In genomic region chr5:52051383-52052071, GRCm38 (mm10) we compare ENCODE assay signal across 10 mouse cellular contexts.
DNase-seq lines count a peak whose midpoint lies in the region; ATAC-seq lines count a peak whose summit lies in the region.
"Had no signal": no experiment of that assay in that cellular context is flagged by ENCODE, and none has a peak within 500 bp of the region (broad histone marks: within the 10 kb centered on the region; RNA-seq: fewer than 3 reads in every experiment).

No protein-coding gene starts in this region.

- peak overlapping the region; percentile 35; the same call in 1 of the 2 replicates for H3K27ac ChIP-seq in hindbrain, embryonic 12.5 days
- H3K27ac ChIP-seq in hindbrain, embryonic 10.5 days = no peak overlapping the region
- peak overlapping the region; percentile 86 for H3K27ac ChIP-seq in heart, embryonic 15.5 days
- H3K27ac ChIP-seq: embryonic facial prominence, embryonic 13.5 days; limb, embryonic 12.5 days had no signal

- no peaks in the 10 kb centered on the region for H3K36me3 ChIP-seq in hindbrain, embryonic 12.5 days
- no peaks in the 10 kb centered on the region for H3K36me3 ChIP-seq in hindbrain, embryonic 10.5 days
- no peaks in the 10 kb centered on the region for H3K36me3 ChIP-seq in heart, embryonic 15.5 days
- H3K36me3 ChIP-seq: embryonic facial prominence, embryonic 13.5 days; limb, embryonic 12.5 days had no signal

- intact Hi-C loops in left cerebral cortex, postnatal 4 days (cut with DNase I) = loop anchor here (5.0 kb wide), 1 partner anchor 606 kb away; no protein-coding TSS in a partner anchor

- WGBS in hindbrain, embryonic 12.5 days = 50% methylated on average over 10 of the region's 10 CpGs
- WGBS in hindbrain, embryonic 10.5 days = 64% methylated on average over 10 of the region's 10 CpGs
- 22% methylated on average over 10 of the region's 10 CpGs for WGBS in heart, embryonic 15.5 days

- H3K4me2 ChIP-seq in hindbrain, embryonic 12.5 days (replicated peaks) = no peak overlapping the region
- H3K4me2 ChIP-seq in heart, embryonic 15.5 days = peak overlapping the region; percentile 33
- H3K4me2 ChIP-seq: embryonic facial prominence, embryonic 13.5 days; limb, embryonic 12.5 days had no signal

- no peaks in the 10 kb centered on the region for H3K4me1 ChIP-seq in hindbrain, embryonic 12.5 days
- H3K4me1 ChIP-seq in hindbrain, embryonic 10.5 days (replicated peaks) = no peaks in the 10 kb centered on the region
- peaks cover 18% of the 10 kb centered on the region for H3K4me1 ChIP-seq in heart, embryonic 15.5 days (replicated peaks)
- H3K4me1 ChIP-seq: limb, embryonic 12.5 days had no signal

- no peaks in the 10 kb centered on the region for H3K27me3 ChIP-seq in hindbrain, embryonic 12.5 days
- no peaks in the 10 kb centered on the region for H3K27me3 ChIP-seq in hindbrain, embryonic 10.5 days (ENCODE audit: insufficient read depth, poor library complexity, severe bottlenecking)
- no peaks in the 10 kb centered on the region for H3K27me3 ChIP-seq in heart, embryonic 15.5 days
- H3K27me3 ChIP-seq: embryonic facial prominence, embryonic 13.5 days; limb, embryonic 12.5 days had no signal

- H3K9ac ChIP-seq in hindbrain, embryonic 12.5 days = no peak overlapping the region
- no peak overlapping the region for H3K9ac ChIP-seq in heart, embryonic 15.5 days
- H3K9ac ChIP-seq: embryonic facial prominence, embryonic 13.5 days; limb, embryonic 12.5 days had no signal

- no peak for DNase-seq in hindbrain, embryonic 10.5 days (ENCODE audit: low spot score)
- peak; percentile 51 for DNase-seq in cerebellum, adult 11-12 months
- peak; percentile 39 for DNase-seq in left cerebral cortex, postnatal 4 days
- no peak for DNase-seq in thymus, postnatal 0 days (ENCODE audit: low spot score)
- no peak for DNase-seq in embryo, embryonic 11 days
- no peak for DNase-seq in urinary bladder, adult 2 months (ENCODE audit: low spot score)

- ATAC-seq in hindbrain, embryonic 12.5 days (ENCODE audit: low FRiP score) = peak; percentile 68
- peak; percentile 86 for ATAC-seq in heart, embryonic 15.5 days (replicated peaks; ENCODE audit: insufficient number of reproducible peaks, insufficient read depth, low FRiP score, low read depth)

- no peaks in the 10 kb centered on the region for H3K9me3 ChIP-seq in hindbrain, embryonic 12.5 days (replicated peaks)
- H3K9me3 ChIP-seq in hindbrain, embryonic 10.5 days = no peaks in the 10 kb centered on the region
- H3K9me3 ChIP-seq in heart, embryonic 15.5 days (replicated peaks) = no peaks in the 10 kb centered on the region
- H3K9me3 ChIP-seq: embryonic facial prominence, embryonic 13.5 days; limb, embryonic 12.5 days had no signal

- H3K4me3 ChIP-seq in hindbrain, embryonic 12.5 days = no peak overlapping the region
- H3K4me3 ChIP-seq in hindbrain, embryonic 10.5 days = no peak overlapping the region
- H3K4me3 ChIP-seq in heart, embryonic 15.5 days = no peak overlapping the region
- H3K4me3 ChIP-seq: embryonic facial prominence, embryonic 13.5 days; limb, embryonic 12.5 days had no signal

Comparison
In these comparisons a context has a peak if more than half of its experiments do, and no peak if none do; other contexts are left out.
1. DNase-seq: peak in cerebellum, adult 11-12 months (single experiment) and left cerebral cortex, postnatal 4 days (single experiment); none in hindbrain, embryonic 10.5 days (single experiment), thymus, postnatal 0 days (single experiment), embryo, embryonic 11 days (single experiment) and urinary bladder, adult 2 months (single experiment).